Mouse (Mus musculus): Measurements from ENCODE around the gene Gtf3a. TPM values are rescaled to one million over a fixed set of nuclear protein-coding genes. Genes with fewer than 3 reads are reported as not detected.

Gene Gtf3a
- polyA plus RNA-seq, 1 experiment from 2014 or later: 109 TPM

DNA sequence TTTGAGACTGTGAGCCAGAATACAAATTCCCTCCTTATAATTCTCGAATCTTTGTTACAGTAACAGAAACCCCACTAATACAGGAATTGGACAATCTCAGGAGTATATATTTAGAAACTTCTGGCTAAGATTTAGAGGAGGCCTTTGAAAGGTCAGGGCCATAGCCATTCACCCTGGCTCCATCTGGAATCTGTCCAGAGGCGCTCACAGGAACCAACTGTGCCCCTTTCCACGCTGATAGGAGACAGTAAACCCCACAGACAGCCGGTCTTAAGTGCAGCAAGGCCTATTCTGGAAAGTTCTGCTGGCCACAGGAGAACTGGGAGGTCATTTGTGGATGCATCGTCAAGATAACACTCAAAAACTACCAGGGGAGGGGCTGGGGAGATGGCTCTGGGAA, 40.6 kb downstream of the Gtf3a start:
- H3K9me3 ChIP-seq (replicated peaks; ENCODE audit: control insufficient read depth, low read length): no peaks in the 10 kb centered on the region
- 60% methylated on average over 5 of the region's 5 CpGs for WGBS
- H3K4me2 ChIP-seq (ENCODE audit: low read depth, low read length): no peak overlapping the region
- no peaks in the 10 kb centered on the region for H3K4me1 ChIP-seq (ENCODE audit: control insufficient read depth, insufficient read depth, low read length)
- peaks cover 5% of the 10 kb centered on the region; the same call in 1 of the 2 replicates for H3K27me3 ChIP-seq (ENCODE audit: control insufficient read depth, insufficient read depth, low read length)
- no peak overlapping the region for H3K9ac ChIP-seq (ENCODE audit: low read length)
- ATAC-seq (ENCODE audit: insufficient read depth, low FRiP score): no peak
- H3K4me3 ChIP-seq (replicated peaks; ENCODE audit: low read length): no peak overlapping the region
- no peaks in the 10 kb centered on the region for H3K36me3 ChIP-seq (ENCODE audit: control insufficient read depth, insufficient read depth, low read length)
- no peak overlapping the region for H3K27ac ChIP-seq (ENCODE audit: low read length)

DNA sequence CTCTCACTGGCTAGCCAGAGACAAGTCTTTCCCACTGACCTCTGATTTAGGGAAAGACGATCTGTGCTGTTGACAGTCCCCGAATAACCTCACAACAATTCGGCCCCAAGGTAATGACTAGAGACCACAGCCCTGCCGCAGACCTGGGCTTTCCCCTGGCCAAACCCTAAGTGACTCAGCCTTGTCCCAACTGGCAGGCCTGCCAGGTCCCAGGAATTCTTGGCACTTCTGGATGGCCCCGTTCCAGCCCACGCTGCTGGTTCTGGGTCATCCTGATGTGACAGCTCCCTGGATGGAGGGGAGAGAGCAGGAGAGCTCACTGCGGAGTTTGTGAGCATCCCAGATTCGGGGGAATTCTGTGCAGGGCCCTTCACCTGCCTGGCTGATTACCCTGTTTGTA, 45.1 kb downstream of the Gtf3a start:
- H3K9ac ChIP-seq (ENCODE audit: low read length): no peak overlapping the region
- no peaks in the 10 kb centered on the region for H3K36me3 ChIP-seq (ENCODE audit: control insufficient read depth, insufficient read depth, low read length)
- ATAC-seq (ENCODE audit: insufficient read depth, low FRiP score): no peak
- H3K4me2 ChIP-seq (ENCODE audit: low read depth, low read length): no peak overlapping the region
- no peak overlapping the region for H3K4me3 ChIP-seq (replicated peaks; ENCODE audit: low read length)
- no peaks in the 10 kb centered on the region for H3K27me3 ChIP-seq (ENCODE audit: control insufficient read depth, insufficient read depth, low read length)
- no peak overlapping the region for H3K27ac ChIP-seq (ENCODE audit: low read length)
- no peaks in the 10 kb centered on the region for H3K4me1 ChIP-seq (ENCODE audit: control insufficient read depth, insufficient read depth, low read length)
- H3K9me3 ChIP-seq (replicated peaks; ENCODE audit: control insufficient read depth, low read length): no peaks in the 10 kb centered on the region; the same call in 1 of the 2 replicates
- 78% methylated on average over 8 of the region's 8 CpGs for WGBS

DNA sequence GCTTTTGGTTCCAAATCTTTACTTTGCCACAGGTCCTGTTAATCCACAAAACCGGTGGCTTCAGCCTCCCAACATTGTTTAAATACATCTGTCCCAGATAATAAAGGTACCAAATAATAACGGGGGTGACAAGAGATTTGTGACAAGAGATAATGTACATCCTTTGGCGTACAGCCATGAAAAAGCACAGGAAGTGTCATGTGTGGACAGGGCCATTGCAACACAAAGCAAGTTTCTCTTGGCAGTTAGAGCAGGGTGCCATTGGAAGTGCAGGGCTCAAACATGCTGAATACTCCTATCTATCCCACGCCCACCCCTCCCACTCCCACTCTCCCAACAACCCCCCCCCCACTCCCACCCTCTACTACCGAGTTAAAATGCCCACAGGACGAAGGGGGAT, 46.5 kb downstream of the Gtf3a start:
- H3K4me3 ChIP-seq (replicated peaks; ENCODE audit: low read length): no peak overlapping the region
- H3K9ac ChIP-seq (ENCODE audit: low read length): no peak overlapping the region
- H3K36me3 ChIP-seq (ENCODE audit: control insufficient read depth, insufficient read depth, low read length): no peaks in the 10 kb centered on the region
- no peak overlapping the region for H3K27ac ChIP-seq (ENCODE audit: low read length)
- no peaks in the 10 kb centered on the region for H3K4me1 ChIP-seq (ENCODE audit: control insufficient read depth, insufficient read depth, low read length)
- 56% methylated on average over 6 of the region's 6 CpGs for WGBS
- no peaks in the 10 kb centered on the region for H3K27me3 ChIP-seq (ENCODE audit: control insufficient read depth, insufficient read depth, low read length)
- no peak for ATAC-seq (ENCODE audit: insufficient read depth, low FRiP score)
- H3K9me3 ChIP-seq (replicated peaks; ENCODE audit: control insufficient read depth, low read length): no peaks in the 10 kb centered on the region; the same call in none of the 2 replicates
- H3K4me2 ChIP-seq (ENCODE audit: low read depth, low read length): no peak overlapping the region

DNA sequence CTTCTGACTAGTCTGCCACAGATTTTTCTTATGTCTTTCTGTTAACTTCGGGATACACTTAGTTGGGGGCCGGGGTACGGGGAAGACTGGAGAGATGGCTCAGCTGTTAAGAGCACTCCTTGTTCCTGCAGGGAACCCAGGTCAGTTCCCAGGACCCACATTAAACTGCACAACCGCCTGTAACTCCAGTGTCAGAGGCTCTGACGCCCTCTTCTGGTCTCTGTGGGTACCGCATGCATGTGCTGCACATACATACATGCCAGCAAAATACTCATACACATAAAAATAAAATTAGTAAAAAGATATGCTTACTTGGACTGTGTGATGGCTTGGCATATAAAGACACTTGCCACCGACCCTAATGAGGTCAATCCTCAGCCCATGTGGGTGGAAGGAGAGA, 48.4 kb downstream of the Gtf3a start:
- WGBS: 85% methylated on average over 7 of the region's 7 CpGs
- ATAC-seq (ENCODE audit: insufficient read depth, low FRiP score): no peak
- no peak overlapping the region for H3K27ac ChIP-seq (ENCODE audit: low read length)

DNA sequence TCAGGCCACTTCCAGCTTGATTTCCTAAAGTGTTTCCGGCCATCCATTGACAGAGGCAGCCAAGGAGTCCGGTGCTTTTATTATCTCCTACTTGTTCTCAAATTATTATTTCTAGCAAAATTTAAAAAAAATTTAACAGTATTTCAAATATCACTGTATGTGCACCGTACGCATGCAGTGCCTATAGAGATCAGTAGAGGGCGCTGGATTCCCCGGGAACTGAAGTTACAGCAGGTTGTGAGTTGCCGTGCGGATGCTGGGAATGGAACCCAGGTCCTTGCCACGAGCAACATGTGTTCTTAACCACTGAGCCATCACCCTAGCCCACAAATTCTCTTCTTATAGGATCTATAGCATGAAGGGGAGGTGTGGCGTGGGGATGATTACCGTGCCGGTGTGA, 50.3 kb downstream of the Gtf3a start:
- ATAC-seq (ENCODE audit: insufficient read depth, low FRiP score): no peak
- Histone ChIP-seq H3K4me1 (ENCODE audit: control insufficient read depth, insufficient read depth, low read length) (no peaks in the 10 kb centered on the region), H3K4me2 (ENCODE audit: low read depth, low read length) (no peak overlapping the region)

More for the DNA sequence above, 48.4 kb downstream of the Gtf3a start:
- no peaks in the 10 kb centered on the region for H3K4me1 ChIP-seq (ENCODE audit: control insufficient read depth, insufficient read depth, low read length)
- no peak overlapping the region for H3K4me3 ChIP-seq (replicated peaks; ENCODE audit: low read length)
- no peak overlapping the region for H3K9ac ChIP-seq (ENCODE audit: low read length)
- H3K27me3 ChIP-seq (ENCODE audit: control insufficient read depth, insufficient read depth, low read length): no peaks in the 10 kb centered on the region
- H3K36me3 ChIP-seq (ENCODE audit: control insufficient read depth, insufficient read depth, low read length): no peaks in the 10 kb centered on the region
- no peaks in the 10 kb centered on the region; the same call in none of the 2 replicates for H3K9me3 ChIP-seq (replicated peaks; ENCODE audit: control insufficient read depth, low read length)
- H3K4me2 ChIP-seq (ENCODE audit: low read depth, low read length): no peak overlapping the region

DNA sequence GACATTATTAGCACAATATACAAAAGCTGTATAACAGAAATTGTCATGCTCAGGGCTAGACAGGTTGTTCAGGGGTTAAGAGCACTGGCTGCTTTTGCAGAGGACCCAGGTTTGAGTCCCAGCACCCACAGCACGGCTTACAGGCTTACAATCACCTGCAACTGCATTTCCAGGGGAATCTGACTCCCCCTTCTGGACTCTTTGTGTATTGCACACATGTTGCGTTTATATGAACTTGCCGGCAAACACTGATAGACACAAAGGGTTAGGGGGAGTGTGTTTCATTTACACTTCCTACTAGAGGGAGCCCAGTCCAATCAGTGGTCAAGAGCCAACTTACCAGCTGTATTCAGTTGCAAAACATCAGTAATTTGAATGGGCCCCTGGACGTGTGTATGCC, 52.9 kb downstream of the Gtf3a start:
- Histone ChIP-seq H3K4me2 (ENCODE audit: low read depth, low read length) (no peak overlapping the region), H3K27me3 (ENCODE audit: control insufficient read depth, insufficient read depth, low read length) (no peaks in the 10 kb centered on the region), H3K9me3 (replicated peaks; ENCODE audit: control insufficient read depth, low read length) (peaks cover 6% of the 10 kb centered on the region), H3K4me3 (replicated peaks; ENCODE audit: low read length) (no peak overlapping the region), H3K27ac (ENCODE audit: low read length) (no peak overlapping the region), H3K4me1 (ENCODE audit: control insufficient read depth, insufficient read depth, low read length) (no peaks in the 10 kb centered on the region), H3K9ac (ENCODE audit: low read length) (no peak overlapping the region), H3K36me3 (ENCODE audit: control insufficient read depth, insufficient read depth, low read length) (no peaks in the 10 kb centered on the region)
- ATAC-seq (ENCODE audit: insufficient read depth, low FRiP score): no peak
- 79% methylated on average over 4 of the region's 4 CpGs for WGBS

More for the DNA sequence above, 50.3 kb downstream of the Gtf3a start:
- no peak overlapping the region for H3K4me3 ChIP-seq (replicated peaks; ENCODE audit: low read length)
- no peaks in the 10 kb centered on the region for H3K27me3 ChIP-seq (ENCODE audit: control insufficient read depth, insufficient read depth, low read length)
- WGBS: 92% methylated on average over 12 of the region's 12 CpGs
- H3K9me3 ChIP-seq (replicated peaks; ENCODE audit: control insufficient read depth, low read length): peaks cover 6% of the 10 kb centered on the region
- no peak overlapping the region for H3K9ac ChIP-seq (ENCODE audit: low read length)
- no peaks in the 10 kb centered on the region for H3K36me3 ChIP-seq (ENCODE audit: control insufficient read depth, insufficient read depth, low read length)
- no peak overlapping the region for H3K27ac ChIP-seq (ENCODE audit: low read length)

DNA sequence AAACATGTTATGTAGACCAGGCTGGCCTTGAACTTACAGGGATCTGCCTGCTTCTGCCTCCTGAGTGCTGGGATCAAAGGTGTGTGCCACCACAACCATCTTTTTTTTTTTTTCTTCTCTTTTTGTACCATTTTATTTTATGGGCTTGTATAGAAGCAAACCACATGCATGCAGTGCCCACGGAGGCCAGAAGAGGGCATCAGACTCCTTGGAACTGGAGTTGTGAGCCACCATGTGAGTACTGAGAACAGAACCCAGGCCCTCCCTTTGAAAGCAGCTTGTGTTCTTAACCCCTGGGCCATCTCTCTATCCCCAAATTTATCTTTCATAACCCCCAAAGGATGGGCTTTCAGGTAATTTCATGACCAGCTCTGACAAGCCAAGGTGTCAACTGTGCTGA, 54.8 kb downstream of the Gtf3a start:
- H3K27ac ChIP-seq (ENCODE audit: low read length): no peak overlapping the region
- H3K4me3 ChIP-seq (replicated peaks; ENCODE audit: low read length): no peak overlapping the region
- H3K9ac ChIP-seq (ENCODE audit: low read length): no peak overlapping the region
- peaks cover 6% of the 10 kb centered on the region; the same call in 1 of the 2 replicates for H3K9me3 ChIP-seq (replicated peaks; ENCODE audit: control insufficient read depth, low read length)
- no peak overlapping the region for H3K4me2 ChIP-seq (ENCODE audit: low read depth, low read length)
- 64% methylated on average over 1 of the region's 1 CpGs for WGBS
- no peak for ATAC-seq (ENCODE audit: insufficient read depth, low FRiP score)
- H3K4me1 ChIP-seq (ENCODE audit: control insufficient read depth, insufficient read depth, low read length): no peaks in the 10 kb centered on the region
- no peaks in the 10 kb centered on the region for H3K27me3 ChIP-seq (ENCODE audit: control insufficient read depth, insufficient read depth, low read length)
- H3K36me3 ChIP-seq (ENCODE audit: control insufficient read depth, insufficient read depth, low read length): no peaks in the 10 kb centered on the region

Other genes with a start within 250 kb of the Gtf3a start
- gene Usp12, start 153.7 kb upstream of the Gtf3a start, polyA plus RNA-seq (2015; fragmentation: Nextera tagmentation; extraction: Ambion mirVana): 18.2 and 18.3 TPM in 2 replicates
- 401 and 513 TPM in 2 replicates for gene Rpl21, start 115.8 kb upstream of the Gtf3a start, polyA plus RNA-seq (2015; fragmentation: Nextera tagmentation; extraction: Ambion mirVana)
- 13.1 and 14.1 TPM in 2 replicates for gene Rasl11a, start 103.6 kb upstream of the Gtf3a start, polyA plus RNA-seq (2015; fragmentation: Nextera tagmentation; extraction: Ambion mirVana)
- gene Mtif3, start 15.1 kb downstream of the Gtf3a start, polyA plus RNA-seq (2015; fragmentation: Nextera tagmentation; extraction: Ambion mirVana): 24.3 and 29.0 TPM in 2 replicates
- gene Lnx2, start 127.9 kb downstream of the Gtf3a start, polyA plus RNA-seq (2015; fragmentation: Nextera tagmentation; extraction: Ambion mirVana): 18.3 and 20.5 TPM in 2 replicates
- 142 and 145 TPM in 2 replicates for gene Polr1d, start 128.4 kb downstream of the Gtf3a start, polyA plus RNA-seq (2015; fragmentation: Nextera tagmentation; extraction: Ambion mirVana)
- not detected in 2 replicates for gene Gsx1, start 240.0 kb downstream of the Gtf3a start, polyA plus RNA-seq (2015; fragmentation: Nextera tagmentation; extraction: Ambion mirVana)

All from stomach, embryonic 16.5 days (tissue).